Mouse (Mus musculus): ENCODE results near the gene Mical3.

- no peak for TF ChIP-seq CTCF (IDR thresholded peaks at IDR 0.05; ENCODE audit: borderline replicate concordance, extremely low read depth, insufficient read depth, insufficient read length)
- TF ChIP-seq POLR2A (IDR thresholded peaks at IDR 0.05; ENCODE audit: borderline replicate concordance, extremely low read depth, insufficient read depth, insufficient read length, poor library complexity, severe bottlenecking): no peak
Measured at GRCm38 (mm10) chr6:121129506-121129905, 1.3 kb downstream of the Mical3 start.

Data from brain, embryonic 14.5 days (tissue).